Mouse (Mus musculus): ENCODE data around the gene Mrpl53. TPM values are rescaled to one million over a fixed set of nuclear protein-coding genes. Genes with fewer than 3 reads are reported as not detected.
A peak's percentile ranks its signal among the peaks of the same experiment; 100 is the strongest.

Gene Mrpl53
- polyA plus RNA-seq (2016; fragmentation: Nextera tagmentation; extraction: Ambion mirVana), result 155 and 156 TPM in 2 replicates

DNA sequence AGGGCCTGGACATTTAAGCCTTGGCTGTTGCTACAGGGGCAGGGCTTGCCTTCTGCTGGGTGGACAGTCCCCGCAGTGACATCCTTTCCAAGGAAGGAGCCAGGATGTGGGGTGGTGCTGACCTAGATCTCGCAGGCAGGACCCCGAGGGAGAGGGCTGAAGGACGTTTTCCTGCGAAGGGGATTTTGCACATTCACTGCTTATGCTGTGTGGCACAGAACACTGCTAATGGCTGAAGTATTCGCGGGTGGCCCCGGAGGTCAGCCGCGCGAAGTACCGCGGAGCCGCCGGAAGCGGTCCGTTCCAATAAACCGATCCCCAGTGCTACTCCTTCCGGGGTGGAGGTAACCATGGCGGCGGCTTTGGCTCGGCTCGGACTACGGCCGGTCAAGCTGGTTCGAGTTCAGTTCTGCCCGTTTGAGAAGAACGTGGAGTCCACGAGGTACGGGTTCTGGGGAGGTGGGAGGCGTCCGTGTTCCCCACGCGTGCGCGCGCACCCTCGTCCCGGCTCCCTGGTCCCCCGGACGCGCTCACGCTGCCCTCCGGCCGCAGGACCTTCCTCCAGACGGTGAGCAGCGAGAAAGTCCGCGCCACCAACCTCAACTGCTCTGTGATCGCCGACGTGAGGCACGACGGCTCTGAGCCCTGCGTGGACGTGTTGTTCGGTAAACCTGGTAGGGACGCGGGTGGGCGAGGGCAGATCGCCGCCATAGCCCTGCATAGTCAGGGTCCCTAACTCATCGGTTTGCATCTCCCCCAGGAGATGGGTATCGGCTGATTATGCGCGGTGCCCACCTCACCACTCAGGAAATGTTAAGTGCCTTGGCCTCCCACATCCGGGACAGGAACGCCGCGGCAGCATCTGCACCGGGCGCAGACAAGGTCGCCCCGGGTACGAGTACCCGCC, at the start of gene Mrpl53:
Mrpl53 (plus strand) TSS at position 279 of the 907 bp plus-strand sequence.
- H3K27ac ChIP-seq (ENCODE audit: poor library complexity, severe bottlenecking), result peak within 1 kb of the TSS; percentile 85

DNA sequence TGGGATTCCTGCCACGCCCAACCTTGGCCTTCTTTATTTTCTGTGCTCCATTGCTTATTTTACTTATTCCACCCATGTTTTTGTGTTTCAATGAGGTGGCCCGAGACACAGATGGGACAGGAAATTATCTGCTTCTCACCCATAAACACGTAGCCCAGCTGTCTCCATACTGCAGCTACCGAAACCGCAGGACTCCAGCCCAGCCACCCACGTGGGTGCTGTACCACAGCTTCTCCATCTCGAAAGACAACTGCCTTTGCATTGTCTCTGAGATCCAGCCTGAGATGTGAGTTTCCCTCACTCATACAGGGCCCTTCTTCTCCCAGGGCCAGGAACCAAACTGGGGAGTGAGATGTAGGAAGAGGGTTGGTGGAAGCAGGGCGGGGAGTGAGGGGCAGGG, 42.8 kb upstream of the Mrpl53 start:
- Histone ChIP-seq H3K27ac (ENCODE audit: poor library complexity, severe bottlenecking) (no peak overlapping the region), H3K4me1 (replicated peaks) (peaks cover 22% of the 10 kb centered on the region), H3K4me3 (no peak overlapping the region), H3K27me3 (replicated peaks) (peaks cover 96% of the 10 kb centered on the region), H3K4me2 (no peak overlapping the region), H3K9me3 (replicated peaks) (no peaks in the 10 kb centered on the region), H3K36me3 (no peaks in the 10 kb centered on the region), H3K9ac (no peak overlapping the region)
- ATAC-seq (ENCODE audit: insufficient number of reproducible peaks, low FRiP score), result no peak
- WGBS, result 29% methylated on average over 8 of the region's 8 CpGs

More for the DNA sequence above, at the start of gene Mrpl53:
- peak within 1 kb of the TSS; percentile 89 for H3K4me2 ChIP-seq
- H3K4me1 ChIP-seq (replicated peaks), result peaks cover 28% of the 10 kb centered on the region
- H3K27me3 ChIP-seq (replicated peaks), result no peaks in the 10 kb centered on the region
- peak within 1 kb of the TSS; percentile 93 for H3K4me3 ChIP-seq
- under 1% methylated on average over 76 of the region's 76 CpGs for WGBS
- H3K9ac ChIP-seq, result peak within 1 kb of the TSS; percentile 94
- no peaks in the 10 kb centered on the region for H3K9me3 ChIP-seq (replicated peaks)
- peak; percentile 85 for ATAC-seq (ENCODE audit: insufficient number of reproducible peaks, low FRiP score)
- H3K36me3 ChIP-seq, result peaks cover 10% of the 10 kb centered on the region

DNA sequence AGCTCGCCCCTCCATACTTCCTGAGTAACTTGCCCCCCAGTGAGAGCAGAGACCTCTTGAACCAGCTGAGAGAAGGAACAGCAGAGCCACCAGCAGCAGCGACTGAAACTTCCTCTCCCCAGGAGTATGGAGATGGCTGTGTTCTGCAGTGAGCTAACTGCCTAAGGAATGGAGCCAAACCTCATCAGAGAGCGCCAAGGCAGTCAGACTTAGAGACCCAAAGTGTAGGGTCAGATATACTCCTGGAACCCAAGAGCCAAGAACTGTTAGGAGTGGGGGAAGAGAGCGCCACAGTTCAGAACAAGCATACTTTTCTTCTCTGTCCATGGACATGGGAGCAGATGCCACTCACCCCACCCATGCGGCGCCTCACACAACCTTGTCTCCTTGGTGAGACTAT, 42.4 kb upstream of the Mrpl53 start:
- Histone ChIP-seq H3K9ac (no peak overlapping the region), H3K9me3 (replicated peaks) (no peaks in the 10 kb centered on the region), H3K4me2 (no peak overlapping the region), H3K36me3 (no peaks in the 10 kb centered on the region), H3K27me3 (replicated peaks) (peaks cover 96% of the 10 kb centered on the region), H3K27ac (ENCODE audit: poor library complexity, severe bottlenecking) (no peak overlapping the region), H3K4me3 (no peak overlapping the region), H3K4me1 (replicated peaks) (peaks cover 26% of the 10 kb centered on the region)
- no peak for ATAC-seq (ENCODE audit: insufficient number of reproducible peaks, low FRiP score)
- 30% methylated on average over 6 of the region's 6 CpGs for WGBS

DNA sequence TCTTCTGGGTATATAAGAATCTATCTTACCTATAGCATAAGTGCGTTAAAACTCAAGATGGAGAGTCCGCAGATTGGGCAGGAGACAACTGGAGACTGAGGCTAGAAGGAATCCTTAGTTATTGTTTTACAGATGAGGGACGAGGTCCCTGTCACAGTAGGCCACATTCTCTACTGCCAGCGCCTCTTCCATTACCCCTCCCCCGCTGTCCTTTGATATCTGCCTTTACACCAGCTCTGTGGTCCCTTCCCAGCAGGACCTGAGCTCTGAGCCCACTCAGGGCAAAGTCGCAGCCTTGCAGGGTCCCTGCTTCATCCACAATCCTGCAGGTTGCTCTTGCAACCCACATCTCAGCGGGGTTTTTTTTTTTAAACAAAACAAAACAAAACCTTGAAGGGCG, 40.6 kb upstream of the Mrpl53 start:
- H3K4me2 ChIP-seq, result peak overlapping the region; percentile 62
- WGBS, result 5% methylated on average over 8 of the region's 8 CpGs

DNA sequence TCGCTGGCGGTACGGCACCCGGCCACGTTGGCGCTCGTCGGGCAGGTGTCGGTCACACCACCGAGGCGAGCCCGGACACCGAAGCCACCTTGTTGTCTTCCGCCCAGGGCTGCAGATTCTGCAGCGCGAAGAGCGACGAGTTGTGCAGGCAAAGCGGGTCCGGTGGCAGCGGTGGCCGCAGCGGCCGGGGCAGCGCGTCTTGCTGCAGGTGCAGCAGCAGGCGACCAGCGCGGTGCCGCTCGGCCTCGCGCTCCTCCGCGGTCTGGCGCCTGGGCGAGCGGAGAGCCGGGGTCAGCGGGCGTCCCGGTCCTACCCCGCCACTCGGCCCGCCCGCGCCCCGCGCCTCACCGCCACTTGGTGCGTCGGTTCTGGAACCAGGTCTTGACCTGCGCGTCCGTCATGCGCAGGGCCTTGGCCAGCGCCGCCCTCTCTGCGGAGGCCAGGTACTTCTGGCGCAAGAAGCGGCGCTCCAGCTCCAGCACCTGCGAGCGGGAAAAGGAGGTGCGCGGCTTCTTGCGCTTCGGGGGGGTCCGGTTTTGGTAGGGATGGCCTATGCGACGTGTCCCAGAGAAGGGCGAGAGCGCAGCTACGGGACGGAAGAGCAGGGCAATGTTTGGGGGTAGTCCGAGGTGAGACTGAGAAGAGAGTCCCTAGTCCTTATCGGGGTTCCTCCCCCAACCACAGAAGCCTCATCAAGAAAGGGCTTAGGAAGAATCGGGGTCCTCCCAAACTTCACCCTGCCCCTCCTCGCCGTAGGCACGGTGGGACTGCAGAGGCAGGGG, 39.9 kb upstream of the Mrpl53 start:
- H3K36me3 ChIP-seq, result no peaks in the 10 kb centered on the region
- no peaks in the 10 kb centered on the region for H3K9me3 ChIP-seq (replicated peaks)
- no peak overlapping the region for H3K27ac ChIP-seq (ENCODE audit: poor library complexity, severe bottlenecking)
- 0 out of 2 replicates have a peak overlapping the region, but pooled peaks have one; percentile 21 for H3K9ac ChIP-seq
- H3K27me3 ChIP-seq (replicated peaks), result peaks cover 96% of the 10 kb centered on the region
- ATAC-seq (ENCODE audit: insufficient number of reproducible peaks, low FRiP score), result no peak
- WGBS, result under 1% methylated on average over 81 of the region's 81 CpGs
- H3K4me1 ChIP-seq (replicated peaks), result peaks cover 27% of the 10 kb centered on the region
- peak overlapping the region; percentile 37 for H3K4me3 ChIP-seq
- peak overlapping the region; percentile 62 for H3K4me2 ChIP-seq

More for the DNA sequence above, 40.6 kb upstream of the Mrpl53 start:
- H3K27me3 ChIP-seq (replicated peaks), result peaks cover 96% of the 10 kb centered on the region
- no peak overlapping the region for H3K9ac ChIP-seq
- no peaks in the 10 kb centered on the region for H3K9me3 ChIP-seq (replicated peaks)
- H3K4me1 ChIP-seq (replicated peaks), result peaks cover 27% of the 10 kb centered on the region
- no peak overlapping the region for H3K27ac ChIP-seq (ENCODE audit: poor library complexity, severe bottlenecking)
- no peaks in the 10 kb centered on the region for H3K36me3 ChIP-seq
- H3K4me3 ChIP-seq, result peak overlapping the region; percentile 37
- no peak for ATAC-seq (ENCODE audit: insufficient number of reproducible peaks, low FRiP score)

DNA sequence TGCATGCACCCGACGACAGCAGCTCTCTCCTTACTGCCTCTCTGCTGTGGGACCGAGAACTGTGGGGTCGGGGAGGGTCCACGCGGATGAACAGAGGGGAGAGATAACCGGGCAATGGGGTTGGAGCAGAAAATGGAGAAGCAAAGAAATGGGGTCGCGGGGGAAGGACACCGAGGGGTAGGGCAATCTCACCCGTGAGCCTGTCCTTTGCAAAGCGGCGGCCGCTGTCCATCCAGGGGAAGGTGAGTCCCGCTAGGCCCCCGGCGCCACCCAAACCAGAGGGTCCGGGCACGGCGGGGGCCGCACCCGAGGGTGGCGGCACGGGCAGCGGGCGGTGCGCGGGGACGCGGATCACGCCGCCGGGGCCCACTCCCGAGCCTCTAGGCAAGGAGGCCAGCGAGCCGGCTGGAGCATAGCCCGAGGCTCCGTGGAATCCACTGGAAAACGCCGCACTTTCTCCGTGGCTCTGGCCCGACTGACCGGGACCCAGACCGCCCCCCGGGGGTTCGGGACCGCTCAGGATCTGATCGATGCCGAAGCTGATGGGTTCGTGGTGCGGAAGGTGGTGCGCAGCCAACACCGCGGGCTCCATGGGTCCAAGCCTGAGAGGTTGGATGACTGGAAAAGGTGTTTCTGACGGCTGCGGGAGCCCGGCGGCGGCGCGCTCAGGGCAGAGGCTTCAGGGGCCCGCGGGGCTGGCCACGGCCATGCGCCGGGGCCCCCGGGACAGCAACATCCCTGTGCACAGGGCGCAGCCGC, 39.2 kb upstream of the Mrpl53 start:
- Histone ChIP-seq H3K9me3 (replicated peaks) (no peaks in the 10 kb centered on the region), H3K36me3 (no peaks in the 10 kb centered on the region), H3K27me3 (replicated peaks) (peaks cover 96% of the 10 kb centered on the region), H3K9ac (no peak overlapping the region), H3K27ac (ENCODE audit: poor library complexity, severe bottlenecking) (no peak overlapping the region), H3K4me3 (peak overlapping the region; percentile 29), H3K4me2 (peak overlapping the region; percentile 32), H3K4me1 (replicated peaks) (peaks cover 27% of the 10 kb centered on the region)
- ATAC-seq (ENCODE audit: insufficient number of reproducible peaks, low FRiP score), result no peak
- WGBS, result 1% methylated on average over 69 of the region's 69 CpGs

DNA sequence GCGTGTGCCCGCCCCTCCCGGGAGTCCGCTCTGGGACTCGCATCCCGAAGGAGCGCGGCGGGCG, 38.8 kb upstream of the Mrpl53 start, which contains the start of gene Tlx2:
Tlx2 (minus strand) TSS at position 47 of the 64 bp plus-strand sequence.
- Histone ChIP-seq H3K4me3 (peak within 1 kb of the TSS; percentile 37), H3K9me3 (replicated peaks) (no peaks in the 10 kb centered on the region), H3K4me2 (peak within 1 kb of the TSS; percentile 62), H3K9ac (no peak within 1 kb of the TSS), H3K27ac (ENCODE audit: poor library complexity, severe bottlenecking) (no peak within 1 kb of the TSS), H3K36me3 (no peaks in the 10 kb centered on the region), H3K27me3 (replicated peaks) (peaks cover 96% of the 10 kb centered on the region), H3K4me1 (replicated peaks) (peaks cover 27% of the 10 kb centered on the region)
- WGBS, result under 1% methylated on average over 10 of the region's 10 CpGs
- no peak for ATAC-seq (ENCODE audit: insufficient number of reproducible peaks, low FRiP score)

DNA sequence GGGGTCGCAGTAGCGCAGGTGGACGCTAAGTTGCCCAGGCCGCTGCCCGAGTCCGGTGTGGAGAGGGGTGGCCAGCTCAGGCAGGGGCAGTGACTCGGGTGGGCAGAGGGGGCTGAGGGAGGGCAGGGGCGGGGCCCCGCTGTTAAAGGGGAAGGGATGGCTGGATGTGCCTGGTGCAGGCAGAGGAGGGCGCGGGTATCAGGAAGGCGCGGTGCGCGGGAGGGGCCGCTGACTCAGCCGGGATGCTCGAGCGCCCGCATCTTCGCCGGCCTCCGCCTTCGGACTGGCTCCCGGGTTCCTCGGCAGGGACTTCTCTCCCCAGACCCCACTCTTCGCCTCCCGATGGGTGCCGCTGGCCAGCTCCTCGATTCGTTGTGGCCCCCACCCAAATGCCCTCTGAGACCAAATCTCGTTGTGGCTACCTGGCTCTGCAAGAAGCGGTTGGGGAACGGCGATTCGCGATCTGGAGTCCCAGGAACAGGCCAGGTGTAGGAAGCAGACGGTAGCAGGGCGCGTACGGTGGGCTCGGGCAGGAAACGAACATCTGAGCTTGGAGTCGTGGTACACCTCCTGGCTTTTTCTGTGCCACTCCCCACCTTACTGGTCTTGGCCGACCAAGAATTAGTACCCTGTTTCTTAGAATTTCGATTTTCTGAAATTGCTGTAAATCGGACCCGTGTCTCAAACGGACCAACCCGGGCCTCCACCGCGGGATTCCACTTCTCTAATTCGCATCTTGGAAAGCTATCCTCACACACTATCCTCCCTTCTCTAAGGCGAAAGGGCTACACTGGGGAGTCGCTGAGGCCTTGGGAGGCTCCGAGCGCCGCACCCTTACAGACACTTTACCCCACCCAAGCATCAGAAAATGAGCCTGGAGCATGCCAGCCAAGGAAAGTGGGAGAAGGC, 38.3 kb upstream of the Mrpl53 start:
- Histone ChIP-seq H3K4me1 (replicated peaks) (peaks cover 27% of the 10 kb centered on the region), H3K4me2 (peak overlapping the region; percentile 32), H3K9ac (no peak overlapping the region), H3K9me3 (replicated peaks) (no peaks in the 10 kb centered on the region), H3K27me3 (replicated peaks) (peaks cover 97% of the 10 kb centered on the region), H3K36me3 (no peaks in the 10 kb centered on the region), H3K27ac (ENCODE audit: poor library complexity, severe bottlenecking) (no peak overlapping the region), H3K4me3 (peak overlapping the region; percentile 29)
- under 1% methylated on average over 54 of the region's 58 CpGs for WGBS
- no peak for ATAC-seq (ENCODE audit: insufficient number of reproducible peaks, low FRiP score)

DNA sequence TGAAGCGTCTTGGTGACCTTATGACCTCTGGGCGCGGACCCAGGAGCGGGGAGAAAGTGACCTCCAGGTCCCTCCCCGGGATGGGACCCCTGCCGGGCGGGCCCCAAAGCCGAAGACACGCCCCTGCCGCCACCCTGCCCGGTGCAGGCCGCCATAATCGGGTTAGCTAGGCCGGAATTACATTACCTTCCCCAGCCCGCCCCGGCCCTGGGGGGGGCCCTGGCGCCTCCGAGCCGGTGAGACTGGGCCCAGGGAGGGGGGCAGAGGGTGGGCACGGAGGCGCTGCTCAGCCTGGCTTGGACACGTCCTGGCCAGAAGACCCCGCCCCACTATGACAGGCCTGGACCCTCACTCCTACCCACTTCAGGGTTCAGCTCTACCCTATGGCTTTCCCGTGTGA, 37.6 kb upstream of the Mrpl53 start:
- 0 out of 2 replicates have a peak overlapping the region, but pooled peaks have one; percentile 14 for H3K4me2 ChIP-seq
- peak; percentile 40; the same call in 1 of the 2 replicates for ATAC-seq (ENCODE audit: insufficient number of reproducible peaks, low FRiP score)
- WGBS, result 2% methylated on average over 21 of the region's 24 CpGs

DNA sequence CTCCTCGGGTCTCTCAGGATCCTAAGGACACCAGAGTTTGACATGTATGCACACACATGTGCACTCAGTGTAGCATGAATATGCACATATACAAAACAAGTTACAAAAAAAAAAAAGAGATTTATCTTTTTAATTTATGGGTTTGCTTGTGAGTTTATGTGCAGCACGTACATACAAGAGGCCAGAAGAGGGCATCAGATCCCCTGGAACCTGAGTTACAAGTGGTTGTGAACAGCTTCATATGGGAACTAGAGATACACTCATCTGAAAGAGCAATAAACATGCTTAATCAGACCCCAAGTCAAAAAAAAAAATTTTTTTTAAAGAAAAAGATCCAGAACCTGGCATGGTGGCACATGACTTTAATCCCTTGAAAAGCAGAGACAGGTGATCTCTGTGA, 33.9 kb upstream of the Mrpl53 start:
- H3K27ac ChIP-seq (ENCODE audit: poor library complexity, severe bottlenecking), result no peak overlapping the region
- H3K9ac ChIP-seq, result no peak overlapping the region
- 0 out of 2 replicates have a peak, but pooled peaks cover 3% of the 10 kb centered on the region for H3K36me3 ChIP-seq
- no peaks in the 10 kb centered on the region for H3K9me3 ChIP-seq (replicated peaks)
- H3K27me3 ChIP-seq (replicated peaks), result peaks cover 75% of the 10 kb centered on the region
- peaks cover 22% of the 10 kb centered on the region for H3K4me1 ChIP-seq (replicated peaks)
- ATAC-seq (ENCODE audit: insufficient number of reproducible peaks, low FRiP score), result no peak
- H3K4me3 ChIP-seq, result no peak overlapping the region
- WGBS, result 20% methylated on average over 2 of the region's 2 CpGs
- no peak overlapping the region for H3K4me2 ChIP-seq

More for the DNA sequence above, 37.6 kb upstream of the Mrpl53 start:
- Histone ChIP-seq H3K36me3 (no peaks in the 10 kb centered on the region), H3K9me3 (replicated peaks) (no peaks in the 10 kb centered on the region), H3K9ac (no peak overlapping the region), H3K4me3 (no peak overlapping the region), H3K27me3 (replicated peaks) (peaks cover 97% of the 10 kb centered on the region), H3K4me1 (replicated peaks) (peaks cover 27% of the 10 kb centered on the region), H3K27ac (ENCODE audit: poor library complexity, severe bottlenecking) (no peak overlapping the region)
